Mouse (Mus musculus) kidney, adult 2 months (tissue): ENCODE measurements around the gene Fbxo3.
"Not testable (repeated sequence)": the region's sequence is repeated elsewhere in the genome, so short reads cannot be mapped to it uniquely, and the experiment has no call there.

Experiments
- CTCF ChIP-seq: fragments of 200-500 bp; conservative IDR thresholded peaks from 2 replicates; pipeline ENCODE4 v1.5.1; 2011; ENCODE audit warnings: low read depth, mild to moderate bottlenecking, control low read depth, low read length, moderate library complexity, mixed read lengths; ENCODE audit not compliant: insufficient read depth, insufficient read length
- POLR2A ChIP-seq: fragments of 200-500 bp; IDR thresholded peaks from one replicate; pipeline ENCODE4 v1.6.1; 2011; ENCODE audit warnings: low read depth, low read length, control low read depth

DNA sequence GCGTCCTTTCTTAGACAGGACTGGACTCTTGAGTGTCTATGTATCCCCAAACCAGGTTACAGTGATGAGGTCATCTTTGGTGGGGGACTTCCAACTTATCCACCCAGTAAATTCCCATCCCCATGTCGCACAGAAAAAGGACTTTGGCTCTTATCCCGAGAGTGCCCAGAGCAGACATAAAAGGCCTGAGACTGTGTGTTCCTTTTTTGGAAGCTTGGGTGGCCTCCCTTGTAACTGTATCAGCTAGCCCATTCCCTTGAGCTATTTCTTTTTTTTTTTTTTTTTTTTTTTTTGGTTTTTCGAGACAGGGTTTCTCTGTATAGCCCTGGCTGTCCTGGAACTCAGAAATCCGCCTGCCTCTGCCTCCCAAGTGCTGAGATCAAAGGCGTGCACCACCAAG, 38.0 kb downstream of the Fbxo3 start, which contains the start of gene Gm10912:
- TF ChIP-seq CTCF, POLR2A: not testable (repeated sequence)
